Mouse (Mus musculus) gonadal fat pad, adult 2 months (tissue): ENCODE data around the gene Drp2. TPM values are rescaled to one million over a fixed set of nuclear protein-coding genes. Genes with fewer than 3 reads are reported as not detected.

ENCODE experiments used
- DNase-seq: peaks from one replicate; pipeline ENCODE4 v3.0.0-alpha.2; 2012; ENCODE audit warnings: low read depth
- polyA plus RNA-seq: library from polyadenylated mRNA; depleted of rRNA; stranded (reverse); fragments of >200 nt; gene quantifications from 2 replicates; pipeline ENCODE4 v1.2.3, GENCODE M21; 2012; rRNA removed

Gene Drp2
- polyA plus RNA-seq: 0.81 and 1.3 TPM in 2 replicates

- no peak for DNase-seq
Measured at GRCm38 (mm10) chrX:134403863-134404583, at the start of gene Drp2. Gene Drp2 (plus strand): TSS chrX:134404551.

- no peak for DNase-seq
Measured at GRCm38 (mm10) chrX:134359336-134359735, 45.0 kb upstream of the Drp2 start.

GRCm38 (mm10) chrX:134362156-134362555, 42.2 kb upstream of the Drp2 start:
- DNase-seq: no peak

GRCm38 (mm10) chrX:134365421-134365820, 38.9 kb upstream of the Drp2 start:
- DNase-seq: no peak

GRCm38 (mm10) chrX:134366547-134366946, 37.8 kb upstream of the Drp2 start:
- no peak for DNase-seq

- DNase-seq: no peak
Measured at GRCm38 (mm10) chrX:134371279-134371678, 33.1 kb upstream of the Drp2 start.

- no peak for DNase-seq
Measured at GRCm38 (mm10) chrX:134374190-134374589, 30.2 kb upstream of the Drp2 start.

GRCm38 (mm10) chrX:134384896-134385295, 19.5 kb upstream of the Drp2 start:
- no peak for DNase-seq

- no peak for DNase-seq
Measured at GRCm38 (mm10) chrX:134398972-134399371, 5.4 kb upstream of the Drp2 start.

- no peak for DNase-seq
Measured at GRCm38 (mm10) chrX:134404584-134404955, 219 bp downstream of the Drp2 start.

GRCm38 (mm10) chrX:134409354-134409900, 5.1 kb downstream of the Drp2 start:
- DNase-seq: no peak

GRCm38 (mm10) chrX:134412096-134412495, 7.7 kb downstream of the Drp2 start:
- DNase-seq: no peak

GRCm38 (mm10) chrX:134420097-134420496, 15.7 kb downstream of the Drp2 start:
- DNase-seq: no peak

GRCm38 (mm10) chrX:134424263-134424662, 19.9 kb downstream of the Drp2 start:
- DNase-seq: no peak

GRCm38 (mm10) chrX:134425798-134426197, 21.4 kb downstream of the Drp2 start:
- DNase-seq: no peak

GRCm38 (mm10) chrX:134426819-134427218, 22.5 kb downstream of the Drp2 start:
- no peak for DNase-seq

- DNase-seq: no peak
Measured at GRCm38 (mm10) chrX:134427307-134427706, 23.0 kb downstream of the Drp2 start.

GRCm38 (mm10) chrX:134474988-134475710, 70.8 kb downstream of the Drp2 start:
- DNase-seq: no peak

GRCm38 (mm10) chrX:134476290-134476689, 71.9 kb downstream of the Drp2 start, which contains the start of gene Taf7l:
Gene Taf7l (minus strand): TSS chrX:134476490.
- DNase-seq: no peak

GRCm38 (mm10) chrX:134481720-134482119, 77.4 kb downstream of the Drp2 start:
- DNase-seq: no peak

GRCm38 (mm10) chrX:134500651-134501050, 96.3 kb downstream of the Drp2 start:
- no peak for DNase-seq
